Mouse (Mus musculus): ENCODE measurements around the gene Cep72. TPM values are rescaled to one million over a fixed set of nuclear protein-coding genes. Genes with fewer than 3 reads are reported as not detected.

Cep72 gene
- polyA plus RNA-seq (2012), result 2.4 and 3.3 TPM in 2 replicates

DNA sequence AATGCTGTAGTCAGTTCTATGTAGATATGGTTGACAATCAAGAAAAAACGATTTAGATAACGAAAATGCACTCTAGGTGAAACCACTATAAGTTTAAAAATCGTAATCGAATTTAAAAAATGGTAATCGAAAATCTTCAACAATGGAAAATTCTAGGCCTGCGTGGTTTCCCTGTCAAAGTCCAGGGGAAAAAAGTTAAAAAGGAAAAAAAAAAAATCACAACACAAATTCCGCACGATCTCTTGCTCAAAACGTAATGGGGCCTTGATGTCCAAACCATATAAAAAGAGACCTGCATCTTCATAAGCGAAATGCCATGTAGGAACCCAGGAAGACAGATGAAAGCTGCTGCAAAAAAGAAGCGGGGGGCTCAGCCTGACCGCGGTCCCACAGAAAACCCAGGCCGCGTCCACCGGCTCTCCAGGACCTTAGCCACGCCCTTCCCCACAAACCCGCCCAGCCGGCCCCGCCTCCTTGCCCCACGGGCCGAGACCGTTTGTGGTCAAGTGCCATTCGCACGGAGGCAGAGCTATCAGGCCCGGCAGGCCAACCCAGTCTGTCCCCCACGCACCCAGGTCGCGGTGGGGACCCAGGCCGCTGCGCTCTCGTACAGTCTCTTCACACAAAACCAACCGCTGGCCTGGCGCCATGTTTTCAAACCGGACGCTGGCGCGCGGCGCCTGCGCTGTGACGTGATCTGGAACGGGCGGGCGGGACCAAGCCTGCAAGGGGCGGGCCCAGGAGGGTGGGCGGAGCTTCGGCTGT, at the start of gene Cep72:
TSS of gene Cep72 (minus strand) at position 687 of the 765 bp plus-strand sequence.

DNA sequence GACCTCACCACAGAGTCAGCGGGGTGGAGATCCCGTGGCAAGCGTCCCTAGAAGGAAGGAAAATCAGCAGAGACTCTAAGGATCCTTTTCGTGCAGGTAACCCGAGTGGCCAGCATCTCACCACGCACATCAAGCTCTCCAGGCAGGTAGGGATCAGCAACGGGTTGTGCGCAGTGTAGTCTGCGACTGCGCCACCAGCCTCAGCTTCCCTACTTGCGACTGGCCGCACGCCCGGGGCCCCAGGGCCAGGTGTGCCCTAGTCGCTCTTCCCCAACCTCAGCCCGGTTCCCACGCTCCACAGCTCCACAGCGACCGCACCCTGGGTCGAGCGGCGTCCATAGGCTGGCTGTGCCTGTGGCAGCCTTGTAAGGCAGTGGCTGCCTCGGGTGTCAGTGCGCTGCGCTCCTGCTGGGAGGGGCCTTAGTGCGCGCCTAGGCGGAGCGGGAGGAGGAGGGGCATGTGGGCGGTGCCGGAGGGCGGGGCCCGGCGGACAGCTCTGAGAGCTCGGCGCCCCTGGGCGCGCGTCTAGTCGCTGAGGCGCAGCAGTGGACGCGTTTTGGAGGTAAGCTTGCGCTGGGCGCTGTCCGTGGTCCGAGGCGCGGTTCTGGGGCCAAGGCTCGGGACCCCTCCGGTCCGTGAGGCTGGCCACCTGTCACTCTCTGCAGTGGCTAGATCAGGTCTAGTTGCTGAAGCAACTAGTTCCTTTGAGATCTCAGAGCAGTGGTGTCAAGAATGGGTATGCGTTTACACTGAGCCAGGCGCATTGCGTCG, 53.0 kb downstream of the Cep72 start, which contains the start of gene Tppp:
TSS of gene Tppp (plus strand) at position 460 of the 771 bp plus-strand sequence.

Other genes starting within 250 kb of the Cep72 start
- gene Nkd2, start 214.7 kb downstream of the Cep72 start, polyA plus RNA-seq (2012), result 0.06 and 0.17 TPM in 2 replicates
- gene Trip13, start 124.5 kb downstream of the Cep72 start, polyA plus RNA-seq (2012), result 2.3 and 2.5 TPM in 2 replicates
- 26.5 and 30.2 TPM in 2 replicates for gene Brd9, start 124.5 kb downstream of the Cep72 start, polyA plus RNA-seq (2012)
- gene Zdhhc11, start 98.4 kb downstream of the Cep72 start, polyA plus RNA-seq (2012), result not detected in 2 replicates
- 0.07 and 0.11 TPM in 2 replicates for gene Tppp, start 52.9 kb downstream of the Cep72 start, polyA plus RNA-seq (2012)
- not detected in 2 replicates for gene Slc9a3, start 59.2 kb upstream of the Cep72 start, polyA plus RNA-seq (2012)
- 16.9 and 17.6 TPM in 2 replicates for gene Exoc3, start 146.4 kb upstream of the Cep72 start, polyA plus RNA-seq (2012)
- gene Ahrr, start 230.0 kb upstream of the Cep72 start, polyA plus RNA-seq (2012), result 0.05 TPM in 1 of 2 replicates, not detected in the other

All from megakaryocyte-erythroid progenitor cell, adult 5 weeks (primary cell).